Mouse (Mus musculus): ENCODE measurements around the gene Nt5c1a.
A peak's percentile ranks its signal among the peaks of the same experiment; 100 is the strongest.

The Nt5c1a gene

GRCm38 (mm10) chr4:123212330-123212729 is 11.0 kb downstream of the Nt5c1a start:
- DNase-seq = no peak

- DNase-seq = no peak
Measured at GRCm38 (mm10) chr4:123213975-123214374, 12.7 kb downstream of the Nt5c1a start.

DNA sequence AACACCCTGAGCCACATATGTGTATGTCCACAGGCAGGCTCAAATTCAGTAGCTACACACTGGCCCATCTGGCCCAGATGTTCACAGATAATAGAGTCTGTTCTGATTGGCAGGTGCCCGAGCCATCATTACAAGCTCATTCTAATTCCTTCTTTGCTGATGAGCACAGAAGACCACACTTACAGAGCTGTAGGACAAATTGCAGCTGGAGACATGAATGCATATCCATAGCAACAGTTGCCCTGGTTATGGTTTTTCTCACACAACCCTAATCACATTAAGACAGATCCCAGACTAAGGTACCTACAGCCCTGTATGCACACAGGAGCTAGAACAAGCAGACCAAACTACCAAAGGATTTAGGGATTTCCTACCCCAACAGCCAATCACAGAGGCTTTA is 14.1 kb downstream of the Nt5c1a start:
- no peak for DNase-seq

DNA sequence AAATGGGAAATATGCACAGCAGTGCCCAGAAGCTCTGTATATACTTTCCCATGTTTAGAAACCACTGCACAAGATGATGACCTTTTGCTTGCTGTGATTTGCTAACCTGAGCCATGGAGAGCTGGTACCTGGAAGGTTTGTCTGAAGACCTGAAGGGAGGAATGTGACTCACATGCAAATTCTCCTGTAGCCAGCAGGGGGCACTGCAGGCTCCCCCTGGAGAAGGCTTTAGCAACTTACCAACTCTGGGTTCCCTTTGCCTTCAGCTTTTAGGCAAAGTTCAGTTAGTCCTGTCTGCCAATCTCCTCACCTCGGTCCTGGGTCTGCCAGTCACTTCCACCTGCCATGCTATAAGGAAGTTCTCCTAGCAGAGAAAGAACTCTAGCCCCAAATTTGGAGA is 15.5 kb downstream of the Nt5c1a start:
- DNase-seq = peak; percentile 51 to 55

DNA sequence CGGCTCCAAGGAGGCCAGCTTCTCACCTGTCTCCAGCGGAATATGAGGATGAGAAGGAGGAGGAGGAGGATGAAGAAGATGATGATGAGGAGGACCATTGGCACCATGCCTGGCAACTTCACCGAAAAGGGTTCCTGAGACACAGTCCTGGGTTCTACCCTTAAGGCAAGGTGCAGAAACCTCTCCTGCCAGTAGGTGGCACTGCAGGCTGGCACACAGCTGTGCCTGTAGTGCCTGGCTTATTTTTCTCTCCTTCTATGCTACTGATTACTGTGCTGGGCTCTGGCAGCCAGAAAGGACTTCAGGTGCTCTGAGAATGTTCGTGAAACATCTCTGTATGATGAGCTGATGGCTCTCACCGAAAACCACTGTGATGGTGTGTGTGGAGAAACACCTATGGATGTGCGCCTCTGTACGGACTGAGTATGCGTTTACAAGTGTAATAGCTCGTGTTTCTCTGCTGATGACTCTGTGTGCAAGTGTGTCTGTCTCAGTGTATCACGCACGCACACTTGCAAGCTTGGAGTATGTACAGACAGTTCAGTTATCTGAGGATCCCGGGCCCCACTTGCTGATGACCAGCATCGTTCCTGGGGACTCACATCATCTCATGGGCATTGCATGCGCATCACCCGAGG is 18.5 kb downstream of the Nt5c1a start:
- DNase-seq = peak; percentile 91 to 94

GRCm38 (mm10) chr4:123220637-123221036 is 19.3 kb downstream of the Nt5c1a start:
- no peak for DNase-seq

DNA sequence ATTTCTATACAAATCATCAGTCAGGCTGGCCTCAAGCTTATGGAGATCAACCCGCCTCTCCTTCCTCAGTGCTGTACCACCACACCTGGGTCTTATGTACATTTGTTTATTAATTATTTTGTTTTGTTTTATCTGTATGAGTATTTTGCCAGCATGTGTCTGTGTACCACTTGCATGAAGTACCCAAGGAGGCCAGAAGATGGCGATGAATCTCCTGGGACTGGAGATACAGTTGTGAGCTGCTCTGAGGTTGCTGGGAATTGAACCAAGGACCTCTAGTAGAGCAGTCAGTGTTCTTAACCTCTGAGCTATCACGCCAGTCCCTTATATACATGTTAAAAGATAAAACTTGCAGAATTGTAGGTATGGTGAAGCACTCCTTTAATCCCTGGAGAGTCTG is 22.0 kb downstream of the Nt5c1a start:
- DNase-seq = peak; percentile 46 to 61

DNA sequence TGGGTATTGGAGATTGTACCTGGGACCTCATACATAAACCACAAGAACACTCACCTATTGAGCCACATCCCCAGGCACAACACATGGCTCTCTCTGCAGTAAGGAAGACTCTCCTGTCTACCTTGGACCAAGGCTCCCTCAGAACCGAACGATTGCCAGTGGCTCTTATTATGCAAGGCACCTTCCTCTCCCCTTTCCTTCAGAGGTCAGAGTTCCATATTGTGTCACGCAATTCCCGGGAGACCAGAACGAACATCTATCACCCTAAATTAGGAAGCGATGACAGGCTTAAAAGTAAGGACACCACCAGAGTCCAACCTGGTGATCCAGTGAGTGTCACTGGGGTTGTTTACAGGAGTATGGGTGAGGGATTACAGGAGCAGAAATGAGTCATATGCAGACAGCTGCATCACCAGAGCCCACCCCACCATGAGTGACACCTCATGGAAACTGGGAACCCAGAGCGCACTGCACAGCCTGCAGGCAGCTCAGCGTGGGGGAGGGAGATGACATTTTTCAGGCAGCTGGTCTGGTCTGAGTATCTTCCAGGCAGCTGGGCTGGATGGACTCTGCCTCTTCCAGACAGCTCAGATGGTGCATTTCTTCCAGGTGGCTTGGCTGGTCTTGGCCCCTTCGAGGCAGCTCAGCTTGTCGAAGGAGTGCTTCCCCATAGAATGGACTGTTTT is 24.6 kb downstream of the Nt5c1a start:
- peak; percentile 71 to 74 for DNase-seq

GRCm38 (mm10) chr4:123227707-123228106 is 26.4 kb downstream of the Nt5c1a start:
- DNase-seq = peak; percentile 62 to 68

- DNase-seq = no peak
Measured at GRCm38 (mm10) chr4:123228270-123228669, 27.0 kb downstream of the Nt5c1a start.

DNA sequence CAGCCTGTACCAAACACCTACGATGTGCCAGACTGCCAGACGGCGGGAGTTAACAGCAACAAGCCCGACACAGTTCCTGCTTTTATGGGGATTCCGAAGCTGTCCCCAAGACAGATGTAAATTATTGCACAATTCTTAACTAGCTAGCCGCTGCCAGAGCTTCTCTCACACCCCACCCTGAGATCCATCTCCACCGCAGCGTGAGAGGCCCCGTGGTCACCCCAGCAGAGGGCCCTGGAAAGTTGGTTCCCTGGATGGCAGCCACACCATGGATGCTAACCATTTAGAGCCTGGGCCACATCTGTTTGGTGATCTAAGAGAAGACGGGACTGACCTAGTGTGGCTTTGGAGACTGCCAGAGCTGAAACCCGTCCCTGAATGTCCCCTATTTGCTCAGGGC is 27.9 kb downstream of the Nt5c1a start:
- DNase-seq = no peak

GRCm38 (mm10) chr4:123232841-123233240 is 31.5 kb downstream of the Nt5c1a start:
- DNase-seq = no peak

- DNase-seq = peak in 1 of 2 experiments; percentile 43
Measured at GRCm38 (mm10) chr4:123233492-123234084, 32.3 kb downstream of the Nt5c1a start, which contains the start of gene Heyl. Heyl (plus strand) TSS chr4:123233556.

GRCm38 (mm10) chr4:123235835-123236430 is 34.6 kb downstream of the Nt5c1a start:
- DNase-seq = peak in 1 of 2 experiments; percentile 27

DNA sequence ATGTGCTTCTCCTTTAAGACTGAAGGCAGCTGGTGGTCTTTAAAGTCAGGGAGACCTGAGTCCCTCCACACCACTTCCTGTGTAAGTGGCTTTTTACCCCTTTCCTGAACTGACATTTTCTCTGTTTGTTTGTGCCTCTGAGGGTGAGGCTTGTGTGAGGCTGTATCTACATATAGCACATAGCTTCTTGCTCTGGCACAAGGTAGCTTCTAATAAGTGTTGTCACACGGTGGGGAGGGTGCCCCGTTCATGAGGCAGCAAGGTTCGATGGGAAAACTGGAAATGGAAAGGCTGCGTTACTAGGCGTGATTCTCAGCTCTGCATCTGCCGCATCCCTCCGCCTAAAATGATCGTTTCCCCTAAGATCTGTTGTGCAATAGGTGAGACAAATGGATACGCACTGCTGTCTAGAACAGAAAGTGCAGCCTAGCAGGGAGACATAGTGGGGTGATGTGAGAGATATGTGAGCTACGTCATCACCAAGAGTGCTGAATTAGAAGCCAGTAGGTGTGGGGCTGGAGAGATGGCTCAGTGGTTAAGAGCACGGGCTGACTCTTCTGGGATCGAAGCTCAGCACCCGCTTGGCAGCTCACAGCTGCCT is 35.2 kb downstream of the Nt5c1a start:
- DNase-seq = no peak

DNA sequence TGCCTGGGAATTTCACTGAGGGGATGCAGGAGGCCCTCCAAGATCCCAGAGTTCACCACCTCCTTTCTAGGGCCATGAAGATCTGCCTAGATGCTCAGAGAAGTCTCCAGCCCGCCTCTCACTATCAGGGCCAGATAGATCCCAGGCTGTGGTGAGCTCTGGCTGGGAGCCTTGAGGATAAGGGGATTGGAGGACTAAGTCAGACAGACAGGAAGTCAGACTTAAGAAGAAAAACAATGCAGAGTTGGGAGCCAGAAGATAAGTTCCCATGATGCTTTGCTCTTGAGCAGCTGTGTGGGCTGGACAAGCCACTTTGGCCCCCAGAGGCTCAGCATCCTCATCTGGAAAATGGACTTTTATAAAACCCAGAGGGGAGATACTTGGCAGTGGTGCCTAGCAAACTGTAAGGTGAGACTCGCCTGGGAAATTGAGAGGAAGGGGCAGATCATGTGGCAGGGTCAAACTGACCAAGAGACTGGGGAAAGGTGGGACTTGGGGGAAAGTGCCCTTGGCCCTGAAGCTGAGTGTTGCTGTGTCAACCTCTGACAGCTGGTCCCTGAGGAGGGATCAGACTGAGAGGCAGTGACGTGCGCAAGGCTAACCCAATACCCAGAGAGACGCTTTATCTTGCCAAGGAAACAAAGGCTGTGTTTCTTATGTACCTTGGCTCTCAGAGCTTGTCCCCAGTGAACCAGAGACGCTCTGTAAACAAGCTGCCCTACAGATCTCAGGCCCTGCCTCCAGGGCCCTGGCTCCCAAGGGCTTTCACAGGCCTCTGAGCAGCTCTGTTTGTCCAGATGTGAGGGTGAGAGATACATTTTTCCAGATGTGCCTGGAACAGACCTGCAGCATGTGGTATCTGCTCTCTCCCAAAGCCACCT is 36.3 kb downstream of the Nt5c1a start:
- no peak for DNase-seq

- DNase-seq = peak; percentile 43 to 49
Measured at GRCm38 (mm10) chr4:123239361-123240203, 38.3 kb downstream of the Nt5c1a start.

DNA sequence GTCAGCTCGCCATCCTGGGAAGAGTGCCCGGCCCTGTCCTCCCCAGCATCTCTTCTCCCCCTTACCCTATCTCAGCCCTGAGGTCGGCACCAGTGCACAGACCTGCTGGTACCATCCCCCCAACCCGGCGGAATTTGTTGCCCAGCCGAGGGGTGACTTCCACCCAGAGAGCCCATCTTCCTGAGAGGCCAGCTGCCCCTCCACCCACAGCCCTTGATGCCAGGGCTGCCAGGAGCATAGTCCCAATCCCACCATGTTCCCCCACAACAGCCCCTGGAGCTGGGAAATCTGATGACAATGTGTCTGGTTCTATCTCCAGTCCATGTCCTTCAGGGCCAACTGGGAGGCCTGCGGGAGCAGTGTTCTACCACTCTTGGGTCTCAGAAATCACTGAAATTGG is 44.9 kb downstream of the Nt5c1a start:
- DNase-seq = peak in 1 of 2 experiments; percentile 19

DNA sequence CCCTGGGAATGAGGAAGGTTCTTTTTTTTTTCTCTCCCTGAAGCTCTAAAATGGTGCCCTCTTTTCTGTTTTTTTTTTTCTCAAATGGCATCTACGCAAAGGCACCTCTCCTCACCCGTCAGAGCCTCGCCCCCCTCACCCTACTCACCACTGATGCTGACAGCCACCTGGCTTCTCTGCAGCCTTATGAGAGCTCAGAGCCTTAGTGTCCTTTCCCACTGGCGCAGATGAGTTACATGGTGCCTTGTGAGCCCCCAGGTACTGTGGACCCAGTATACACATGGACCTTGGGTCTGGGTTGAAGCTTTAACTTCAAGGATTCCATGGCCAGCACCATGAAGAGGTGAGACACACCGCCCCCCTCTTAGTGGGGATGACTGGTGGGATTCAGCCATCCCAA is 45.3 kb downstream of the Nt5c1a start:
- no peak for DNase-seq

DNA sequence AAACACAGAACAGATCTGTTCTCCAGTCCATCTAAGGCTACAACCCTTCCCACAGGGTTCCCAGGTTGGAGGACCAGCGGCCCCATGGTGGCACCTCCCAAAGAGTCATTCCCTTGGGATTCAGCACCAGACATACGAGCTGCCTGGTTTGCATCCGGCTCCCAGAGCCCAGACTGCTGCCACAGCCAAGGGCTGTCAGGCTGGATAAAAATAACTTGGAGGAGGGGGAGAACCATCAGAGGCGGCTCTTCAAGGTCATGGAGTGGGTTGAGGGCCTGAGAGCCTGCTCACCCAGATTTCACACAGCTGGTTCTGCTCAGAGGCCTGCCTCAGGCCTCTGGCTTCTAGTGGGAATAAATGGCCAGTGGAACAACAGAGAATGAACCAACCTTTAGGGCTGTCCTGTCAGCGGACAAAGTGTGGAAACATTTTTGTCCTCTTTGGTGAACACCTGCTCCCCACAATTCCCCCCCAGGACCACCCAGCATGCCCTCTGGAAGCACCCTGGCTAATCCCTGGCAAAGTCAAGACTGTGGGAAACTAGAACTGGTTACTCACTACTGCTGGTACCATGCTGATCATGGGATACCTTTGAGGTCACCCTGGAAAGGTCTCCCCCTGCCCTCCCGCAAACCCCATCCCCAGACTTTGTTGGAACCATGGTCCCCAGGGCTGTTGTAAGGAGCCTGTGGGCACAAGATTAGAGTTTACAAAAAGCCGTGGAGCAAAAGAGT is 46.0 kb downstream of the Nt5c1a start:
- peak in 1 of 2 experiments; percentile 44 for DNase-seq

Data from cerebellum, postnatal 10 days (tissue).